Mouse (Mus musculus) forebrain, embryonic 16.5 days (tissue): ENCODE data around the gene Atxn1. TPM values are rescaled to one million over a fixed set of nuclear protein-coding genes. Genes with fewer than 3 reads are reported as not detected.

ENCODE experiments used
- ATAC-seq: fragments of 200-750 bp; cut with Nextera tagmentation; 2 replicates; pipeline ENCODE4 v1.8.0; 2017; ENCODE audit warnings: mild to moderate bottlenecking, moderate library complexity
- H3K27ac ChIP-seq: fragments of 300-500 bp; sonication (generic); 2 replicates; pipeline ENCODE4 v1.5.1; 2014; ENCODE audit warnings: low read length, control low read depth
- H3K27me3 ChIP-seq: fragments of 300-500 bp; sonication (generic); replicated peaks from 2 replicates; pipeline ENCODE4 v1.6.1; 2014; ENCODE audit warnings: low read length; ENCODE audit not compliant: control insufficient read depth, insufficient read depth
- H3K36me3 ChIP-seq: fragments of 300-500 bp; sonication (generic); 2 replicates; pipeline ENCODE4 v1.6.1; 2014; ENCODE audit not compliant: control insufficient read depth, insufficient read depth
- H3K4me1 ChIP-seq: fragments of 300-500 bp; sonication (generic); replicated peaks from 2 replicates; pipeline ENCODE4 v1.6.1; 2014; ENCODE audit warnings: low read length; ENCODE audit not compliant: control insufficient read depth, insufficient read depth
- H3K4me2 ChIP-seq: fragments of 300-500 bp; sonication (generic); 2 replicates; pipeline ENCODE4 v1.6.1; 2014; ENCODE audit warnings: mild to moderate bottlenecking, low read length, control low read depth
- H3K4me3 ChIP-seq: fragments of 300-500 bp; sonication (generic); replicated peaks from 2 replicates; pipeline ENCODE4 v1.5.1; 2014; ENCODE audit warnings: mild to moderate bottlenecking, low read length, control low read depth
- H3K9ac ChIP-seq: fragments of 300-500 bp; sonication (generic); replicated peaks from 2 replicates; pipeline ENCODE4 v1.6.1; 2014; ENCODE audit warnings: low read depth, low read length, control low read depth
- H3K9me3 ChIP-seq: fragments of 300-500 bp; sonication (generic); 2 replicates; pipeline ENCODE4 v1.6.1; 2016; ENCODE audit warnings: low read length; ENCODE audit not compliant: control insufficient read depth
- WGBS: fragments of 180-500 bp; shearing (Covaris S2); extraction: QIAGEN DNeasy Blood & Tissue Kit; methylation state at CpG from one replicate; pipeline ENCODE4 v1.1.7; 2014; 5-methylcytosine and 5-hydroxymethylcytosine counted together
- polyA plus RNA-seq: library from polyadenylated mRNA; unstranded; fragments of >200 nt; fragmentation: Nextera tagmentation; extraction: Ambion mirVana; gene quantifications from 2 replicates; pipeline ENCODE4 v1.2.1, GENCODE M21; 2015

Gene Atxn1
- polyA plus RNA-seq, 1 experiment from 2014 or later, result 15.3 TPM

GRCm38 (mm10) chr13:45965594-45966432 lies 1.0 kb upstream of the Atxn1 start:
- peak overlapping the region; percentile 97 for H3K9ac ChIP-seq
- H3K27me3 ChIP-seq, result no peaks in the 10 kb centered on the region
- peaks cover 35% of the 10 kb centered on the region for H3K4me1 ChIP-seq
- under 1% methylated on average over 41 of the region's 41 CpGs for WGBS
- H3K9me3 ChIP-seq, result no peaks in the 10 kb centered on the region
- peak overlapping the region; percentile 68 for H3K4me2 ChIP-seq
- H3K27ac ChIP-seq, result peak overlapping the region; percentile 99; the same call in 1 of the 2 replicates
- peak overlapping the region; percentile 92 for H3K4me3 ChIP-seq
- ATAC-seq, result no peak; the same call in 1 of the 2 replicates
- H3K36me3 ChIP-seq, result no peaks in the 10 kb centered on the region

GRCm38 (mm10) chr13:45964331-45964852 lies 416 bp downstream of the Atxn1 start:
- peak; percentile 37 for ATAC-seq
- Histone ChIP-seq H3K4me1 (peaks cover 45% of the 10 kb centered on the region), H3K27ac (peak overlapping the region; percentile 99), H3K36me3 (no peaks in the 10 kb centered on the region), H3K4me2 (peak overlapping the region; percentile 68), H3K4me3 (peak overlapping the region; percentile 92), H3K27me3 (no peaks in the 10 kb centered on the region), H3K9ac (peak overlapping the region; percentile 97), H3K9me3 (no peaks in the 10 kb centered on the region)
- WGBS, result 0% methylated on average over 16 of the region's 39 CpGs

- Histone ChIP-seq H3K27me3 (no peaks in the 10 kb centered on the region), H3K9me3 (no peaks in the 10 kb centered on the region), H3K36me3 (no peaks in the 10 kb centered on the region), H3K4me2 (peak overlapping the region; percentile 68), H3K9ac (peak overlapping the region; percentile 97), H3K4me1 (peaks cover 45% of the 10 kb centered on the region), H3K4me3 (peak overlapping the region; percentile 92), H3K27ac (peak overlapping the region; percentile 99)
- under 1% methylated on average over 67 of the region's 95 CpGs for WGBS
- peak; percentile 62 for ATAC-seq
Observed at GRCm38 (mm10) chr13:45963497-45964330, 1.1 kb downstream of the Atxn1 start.

- peak overlapping the region; percentile 97 for H3K9ac ChIP-seq
- ATAC-seq, result no peak
- under 1% methylated on average over 5 of the region's 5 CpGs for WGBS
- H3K4me3 ChIP-seq, result peak overlapping the region; percentile 92
- no peaks in the 10 kb centered on the region for H3K36me3 ChIP-seq
- no peaks in the 10 kb centered on the region for H3K9me3 ChIP-seq
- no peaks in the 10 kb centered on the region for H3K27me3 ChIP-seq
- H3K27ac ChIP-seq, result peak overlapping the region; percentile 99; the same call in 1 of the 2 replicates
- peaks cover 52% of the 10 kb centered on the region for H3K4me1 ChIP-seq
- H3K4me2 ChIP-seq, result peak overlapping the region; percentile 68
Observed at GRCm38 (mm10) chr13:45962776-45963175, 2.0 kb downstream of the Atxn1 start.

GRCm38 (mm10) chr13:45961871-45962630 lies 2.8 kb downstream of the Atxn1 start:
- Histone ChIP-seq H3K27me3 (no peaks in the 10 kb centered on the region), H3K36me3 (no peaks in the 10 kb centered on the region)

GRCm38 (mm10) chr13:45960311-45960965 lies 4.4 kb downstream of the Atxn1 start:
- Histone ChIP-seq H3K4me1 (peaks cover 45% of the 10 kb centered on the region), H3K9ac (no peak overlapping the region), H3K27ac (no peak overlapping the region), H3K27me3 (no peaks in the 10 kb centered on the region), H3K9me3 (no peaks in the 10 kb centered on the region), H3K4me3 (no peak overlapping the region), H3K4me2 (peak overlapping the region; percentile 17; the same call in 1 of the 2 replicates), H3K36me3 (no peaks in the 10 kb centered on the region)
- no peak for ATAC-seq
- 25% methylated on average over 14 of the region's 14 CpGs for WGBS

More at GRCm38 (mm10) chr13:45961871-45962630, 2.8 kb downstream of the Atxn1 start:
- peak overlapping the region; percentile 22 for H3K9ac ChIP-seq
- H3K9me3 ChIP-seq, result no peaks in the 10 kb centered on the region
- peak overlapping the region; percentile 19 for H3K27ac ChIP-seq
- WGBS, result 4% methylated on average over 9 of the region's 9 CpGs
- peak overlapping the region; percentile 92 for H3K4me3 ChIP-seq
- H3K4me2 ChIP-seq, result peak overlapping the region; percentile 68
- peaks cover 57% of the 10 kb centered on the region for H3K4me1 ChIP-seq
- ATAC-seq, result peak; percentile 5; the same call in 1 of the 2 replicates

GRCm38 (mm10) chr13:45958306-45958705 lies 6.5 kb downstream of the Atxn1 start:
- Histone ChIP-seq H3K27me3 (no peaks in the 10 kb centered on the region), H3K9me3 (no peaks in the 10 kb centered on the region), H3K27ac (no peak overlapping the region), H3K9ac (no peak overlapping the region), H3K4me2 (no peak overlapping the region), H3K4me3 (no peak overlapping the region), H3K36me3 (no peaks in the 10 kb centered on the region), H3K4me1 (peaks cover 43% of the 10 kb centered on the region)
- ATAC-seq, result no peak
- WGBS, result 78% methylated on average over 4 of the region's 4 CpGs

GRCm38 (mm10) chr13:45957629-45958028 lies 7.2 kb downstream of the Atxn1 start:
- WGBS, result 68% methylated on average over 5 of the region's 5 CpGs

More at GRCm38 (mm10) chr13:45957629-45958028, 7.2 kb downstream of the Atxn1 start:
- no peak overlapping the region for H3K9ac ChIP-seq
- peaks cover 39% of the 10 kb centered on the region for H3K4me1 ChIP-seq
- H3K36me3 ChIP-seq, result no peaks in the 10 kb centered on the region
- no peak overlapping the region for H3K4me3 ChIP-seq
- H3K4me2 ChIP-seq, result no peak overlapping the region
- H3K27me3 ChIP-seq, result no peaks in the 10 kb centered on the region
- ATAC-seq, result no peak
- no peaks in the 10 kb centered on the region for H3K9me3 ChIP-seq
- no peak overlapping the region for H3K27ac ChIP-seq
